10 mouse cellular contexts compared by ENCODE assay signal in genomic region chr8:70416941-70417340, GRCm38 (mm10). TPM values are rescaled to one million over a fixed set of nuclear protein-coding genes. Genes with fewer than 3 reads are reported as not detected.
DNase-seq lines count a peak whose midpoint lies in the region; ATAC-seq and TF ChIP-seq lines count a peak whose summit lies in the region.
"Had no signal": no experiment of that assay in that cellular context is flagged by ENCODE, and none has a peak within 500 bp of the region (broad histone marks: within the 10 kb centered on the region; RNA-seq: fewer than 3 reads in every experiment).

No protein-coding gene starts in this region.

- no peak for ATAC-seq in heart, embryonic 14.5 days (ENCODE audit: insufficient number of reproducible peaks, insufficient read depth, low FRiP score, low read depth)
- ATAC-seq in limb, embryonic 12.5 days (ENCODE audit: insufficient number of reproducible peaks, insufficient read depth, low FRiP score, low TSS enrichment, low read depth): no peak

- H3K9ac ChIP-seq in heart, embryonic 14.5 days (ENCODE audit: low read length): 0 out of 2 replicates have a peak overlapping the region, but pooled peaks have one; percentile 11
- no peak overlapping the region; the same call in 1 of the 2 replicates for H3K9ac ChIP-seq in limb, embryonic 12.5 days (replicated peaks)

- H3K27me3 ChIP-seq in heart, embryonic 14.5 days (ENCODE audit: control insufficient read depth, insufficient read depth, low read length): no peaks in the 10 kb centered on the region
- H3K27me3 ChIP-seq in limb, embryonic 12.5 days: 0 out of 2 replicates have a peak, but pooled peaks cover 3% of the 10 kb centered on the region

- 46% methylated on average over 6 of the region's 6 CpGs for WGBS in heart, embryonic 14.5 days
- 53% methylated on average over 6 of the region's 6 CpGs for WGBS in limb, embryonic 12.5 days
- 68% methylated on average over 6 of the region's 6 CpGs for WGBS in lung, adult 2 months

- no peak for TF ChIP-seq CTCF in lung, adult 2 months (IDR thresholded peaks at IDR 0.05; ENCODE audit: insufficient read depth, low read length)

- H3K4me1 ChIP-seq in heart, embryonic 14.5 days (ENCODE audit: control insufficient read depth in 2 of 2, insufficient read depth in 2 of 2, low read length in 2 of 2): peaks cover 21 to 42% of the 10 kb centered on the region in 2 experiments
- H3K4me1 ChIP-seq in limb, embryonic 12.5 days (replicated peaks): peaks cover 51% of the 10 kb centered on the region
- H3K4me1 ChIP-seq in lung, adult 2 months (ENCODE audit: control insufficient read depth, insufficient read depth, low read length): no peaks in the 10 kb centered on the region

- H3K9me3 ChIP-seq in heart, embryonic 14.5 days (ENCODE audit: control insufficient read depth, low read length): no peaks in the 10 kb centered on the region
- H3K9me3 ChIP-seq in limb, embryonic 12.5 days: no peaks in the 10 kb centered on the region

- no peak overlapping the region for H3K27ac ChIP-seq in heart, embryonic 14.5 days (replicated peaks in 1 of 2; ENCODE audit: control insufficient read depth in 1 of 2, insufficient read depth in 1 of 2, low read depth in 2 of 2, low read length in 2 of 2)
- peak overlapping the region; percentile 50; the same call in 1 of the 2 replicates for H3K27ac ChIP-seq in limb, embryonic 12.5 days

- no peak for DNase-seq in heart, postnatal 4 days
- DNase-seq in right cerebral cortex, adult 18-20 months: peak; percentile 79
- no peak for DNase-seq in right cerebral cortex, postnatal 4 days
- no peak for DNase-seq in lung, adult 2 months
- no peak for DNase-seq in gastrocnemius, postnatal 4 days (ENCODE audit: low spot score in 2 of 2)
- DNase-seq in gastrocnemius, postnatal 10 days: no peak
- DNase-seq: kidney, adult 11 months had no signal

- H3K4me2 ChIP-seq in heart, embryonic 14.5 days (ENCODE audit: low read length): no peak overlapping the region
- H3K4me2 ChIP-seq in limb, embryonic 12.5 days: no peak overlapping the region

- no peak overlapping the region for H3K4me3 ChIP-seq in heart, embryonic 14.5 days (ENCODE audit: control insufficient read depth in 1 of 2, insufficient read depth in 1 of 2, low read depth in 1 of 2, low read length in 2 of 2)
- H3K4me3 ChIP-seq in limb, embryonic 12.5 days (replicated peaks): no peak overlapping the region
- no peak overlapping the region for H3K4me3 ChIP-seq in lung, adult 2 months (replicated peaks; ENCODE audit: extremely low read depth, low read depth, low read length)

- no peaks in the 10 kb centered on the region for H3K36me3 ChIP-seq in heart, embryonic 14.5 days (ENCODE audit: control insufficient read depth, insufficient read depth, low read length)
- peaks cover 12% of the 10 kb centered on the region for H3K36me3 ChIP-seq in limb, embryonic 12.5 days

- no peak for TF ChIP-seq POLR2A in lung, adult 2 months (IDR thresholded peaks at IDR 0.05; ENCODE audit: borderline replicate concordance, extremely low read depth, low read depth, low read length)

RNA-seq across cellular contexts. Expression of gene Crtc1, which starts 22.4 kb away (rescaled TPM):
- polyA plus RNA-seq in heart, embryonic 14.5 days (2014; fragmentation: Nextera tagmentation; extraction: Ambion mirVana): 12.2 and 14.1 TPM in 2 replicates
- total RNA-seq in heart, postnatal 4 days (2021): 10 to 100 TPM; 12.8 to 15.4 TPM
- 18.4 and 24.8 TPM in 2 replicates for polyA plus RNA-seq in limb, embryonic 12.5 days (2016; fragmentation: Nextera tagmentation; extraction: Ambion mirVana)
- polyA plus RNA-seq in lung, adult 2 months (2012; rRNA removed): 18.7 and 20.4 TPM in 2 replicates
- 10 to 100 TPM; 16.4 to 20.8 TPM for total RNA-seq in gastrocnemius, postnatal 4 days (2021)
- total RNA-seq in gastrocnemius, postnatal 10 days (2021): 10 to 100 TPM in 1 of 2 experiments, 1 to 10 TPM in 1; 8.9 to 12.0 TPM

RNA-seq across cellular contexts. Expression of gene Comp, which starts 43.6 kb away (rescaled TPM):
- polyA plus RNA-seq in heart, embryonic 14.5 days (2014; fragmentation: Nextera tagmentation; extraction: Ambion mirVana): 3.0 and 4.6 TPM in 2 replicates
- 1 to 10 TPM; 2.5 to 2.6 TPM for total RNA-seq in heart, postnatal 4 days (2021)
- 2.8 and 5.8 TPM in 2 replicates for polyA plus RNA-seq in limb, embryonic 12.5 days (2016; fragmentation: Nextera tagmentation; extraction: Ambion mirVana)
- polyA plus RNA-seq in lung, adult 2 months (2012; rRNA removed): 0.51 and 1.3 TPM in 2 replicates
- total RNA-seq in gastrocnemius, postnatal 4 days (2021): 1 to 10 TPM; 4.6 to 9.3 TPM
- 10 to 100 TPM; 18.4 to 20.2 TPM for total RNA-seq in gastrocnemius, postnatal 10 days (2021)
- total RNA-seq: granulocyte monocyte progenitor cell, adult 5-6 weeks had no signal

RNA-seq across cellular contexts. Expression of gene Klhl26, which starts 59.8 kb away (rescaled TPM):
- polyA plus RNA-seq in heart, embryonic 14.5 days (2014; fragmentation: Nextera tagmentation; extraction: Ambion mirVana): 9.6 and 9.8 TPM in 2 replicates
- total RNA-seq in heart, postnatal 4 days (2021): 1 to 10 TPM; 8.2 to 9.2 TPM
- 26.8 and 27.3 TPM in 2 replicates for polyA plus RNA-seq in limb, embryonic 12.5 days (2016; fragmentation: Nextera tagmentation; extraction: Ambion mirVana)
- 51.3 and 57.2 TPM in 2 replicates for polyA plus RNA-seq in lung, adult 2 months (2012; rRNA removed)
- total RNA-seq in gastrocnemius, postnatal 4 days (2021): 1 to 10 TPM; 8.1 to 10.0 TPM
- 1 to 10 TPM; 6.3 to 7.4 TPM for total RNA-seq in gastrocnemius, postnatal 10 days (2021)
